Mouse (Mus musculus) midbrain, postnatal 0 days (tissue): Measurements from ENCODE around the gene Slc16a8. TPM values are rescaled to one million over a fixed set of nuclear protein-coding genes. Genes with fewer than 3 reads are reported as not detected.

Experiments used
- ATAC-seq: fragments of 200-750 bp; cut with Nextera tagmentation; 2 replicates; pipeline ENCODE4 v1.8.0; 2017; ENCODE audit warnings: moderate number of reproducible peaks, mild to moderate bottlenecking, moderate TSS enrichment, moderate library complexity; ENCODE audit not compliant: low FRiP score
- DNase-seq: peaks from one replicate; pipeline ENCODE4 v3.0.0-alpha.2; 2015; ENCODE audit warnings: low spot score
- H3K27ac ChIP-seq: fragments of 300-500 bp; sonication (generic); 2 replicates; pipeline ENCODE4 v1.5.1; 2014; ENCODE audit warnings: low read depth, mild to moderate bottlenecking, low read length, mixed read lengths
- H3K27me3 ChIP-seq: fragments of 300-500 bp; sonication (generic); 2 replicates; pipeline ENCODE4 v1.6.1; 2014; ENCODE audit warnings: low read length, control low read depth, mixed read lengths; ENCODE audit not compliant: insufficient read depth
- H3K36me3 ChIP-seq: fragments of 300-500 bp; sonication (generic); 2 replicates; pipeline ENCODE4 v1.6.1; 2014; ENCODE audit warnings: low read length, control low read depth, mixed read lengths; ENCODE audit not compliant: insufficient read depth
- H3K4me1 ChIP-seq: fragments of 300-500 bp; sonication (generic); 2 replicates; pipeline ENCODE4 v1.6.1; 2014; ENCODE audit warnings: mild to moderate bottlenecking, control low read depth, antibody characterized with exemption, low read length, mixed read lengths; ENCODE audit not compliant: insufficient read depth
- H3K4me2 ChIP-seq: fragments of 300-500 bp; sonication (generic); 2 replicates; pipeline ENCODE4 v1.6.1; 2014; ENCODE audit warnings: low read depth, mild to moderate bottlenecking, low read length, mixed read lengths; ENCODE audit not compliant: poor library complexity, severe bottlenecking
- H3K4me3 ChIP-seq: fragments of 300-500 bp; sonication (generic); 2 replicates; pipeline ENCODE4 v1.5.1; 2014; ENCODE audit warnings: low read depth, mild to moderate bottlenecking, low read length, moderate library complexity
- H3K9ac ChIP-seq: fragments of 300-500 bp; sonication (generic); replicated peaks from 2 replicates; pipeline ENCODE4 v1.6.1; 2014; ENCODE audit warnings: mild to moderate bottlenecking, low read length, moderate library complexity, mixed read lengths; ENCODE audit not compliant: poor library complexity, severe bottlenecking
- H3K9me3 ChIP-seq: fragments of 300-500 bp; sonication (generic); 2 replicates; pipeline ENCODE4 v1.6.1; 2016; ENCODE audit warnings: low read length, control low read depth
- CTCF ChIP-seq: IDR thresholded peaks from 2 replicates; pipeline ENCODE4 v1.5.1; 2016; ENCODE audit warnings: antibody characterized with exemption, mild to moderate bottlenecking
- WGBS: fragments of 180-500 bp; shearing (Covaris S2); extraction: QIAGEN DNeasy Blood & Tissue Kit; methylation state at CpG from one replicate; pipeline ENCODE4 v1.1.7; 2014; 5-methylcytosine and 5-hydroxymethylcytosine counted together
- polyA plus RNA-seq: library from polyadenylated mRNA; unstranded; fragments of >200 nt; fragmentation: Nextera tagmentation; extraction: Ambion mirVana; gene quantifications from 2 replicates; pipeline ENCODE4 v1.2.1, GENCODE M21; 2015
- total RNA-seq: library from RNA; depleted of rRNA; stranded (reverse); fragments of >200 nt; gene quantifications from 2 replicates; pipeline ENCODE4 v1.2.3, GENCODE M21; 2014; rRNA removed

The Slc16a8 gene
- total and polyA plus RNA-seq, 2 experiments from 2014 or later: 0.54 to 0.93 TPM

DNA sequence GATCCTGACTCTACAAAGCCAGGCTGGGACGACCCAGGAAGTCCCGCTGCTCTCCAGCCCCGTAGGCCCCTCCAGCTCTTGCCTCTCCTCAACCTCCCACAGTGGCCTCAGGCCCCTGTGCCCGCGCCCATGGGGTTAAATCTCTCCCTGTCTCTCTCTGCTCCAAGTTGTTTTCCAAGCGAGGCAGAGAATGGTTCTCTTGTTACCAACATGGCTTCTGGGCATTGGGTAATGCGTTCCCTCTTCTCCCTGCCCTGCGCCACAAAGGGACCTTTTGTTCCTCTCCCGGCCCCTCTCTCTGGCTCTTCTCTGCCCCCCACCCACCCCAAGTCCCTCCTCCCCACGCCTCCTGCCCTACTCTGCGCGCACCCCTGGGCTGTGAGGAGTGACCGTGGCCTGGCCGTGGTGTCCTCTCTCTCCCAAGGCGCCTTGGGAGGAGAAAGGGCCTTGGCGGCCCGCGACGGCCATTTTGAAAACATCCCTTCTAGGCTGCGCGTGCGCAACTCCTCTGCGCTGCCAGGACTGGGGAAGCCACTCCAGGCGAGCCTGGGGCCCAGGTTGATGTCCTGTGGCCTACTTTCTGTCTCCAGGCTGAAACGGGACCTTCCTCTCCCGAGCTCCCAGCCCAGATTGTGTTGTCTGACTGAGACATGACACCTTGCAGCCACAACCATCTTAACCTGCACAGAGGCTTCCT lies 41.7 kb downstream of the Slc16a8 start:
- Histone ChIP-seq H3K4me2 (no peak overlapping the region), H3K4me3 (no peak overlapping the region), H3K27me3 (no peaks in the 10 kb centered on the region), H3K27ac (no peak overlapping the region), H3K36me3 (no peaks in the 10 kb centered on the region), H3K9me3 (no peaks in the 10 kb centered on the region), H3K9ac (no peak overlapping the region), H3K4me1 (no peaks in the 10 kb centered on the region)
- WGBS: 85% methylated on average over 26 of the region's 26 CpGs
- DNase-seq (peak; percentile 24), ATAC-seq (no peak)
- TF ChIP-seq CTCF: no peak

DNA sequence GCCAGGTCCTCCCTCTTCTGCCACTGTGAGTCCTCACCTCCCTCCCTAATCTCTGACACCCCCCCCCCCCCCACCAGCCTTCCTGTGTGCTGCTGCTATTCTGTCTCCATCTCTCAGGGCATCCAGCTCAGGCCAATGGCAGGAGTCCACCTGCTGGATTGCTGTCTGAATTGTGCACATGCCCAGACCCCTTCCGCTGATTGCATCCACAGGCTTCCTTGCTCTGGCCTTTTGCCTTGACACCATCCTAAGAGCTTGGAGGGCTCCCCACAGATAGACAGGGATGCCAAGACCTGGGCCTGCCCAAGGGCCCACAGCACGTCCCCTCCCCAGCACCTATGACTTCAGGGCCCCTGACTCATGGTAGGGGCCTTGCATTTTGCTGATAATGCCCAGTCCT lies 44.2 kb downstream of the Slc16a8 start:
- Histone ChIP-seq H3K27me3 (no peaks in the 10 kb centered on the region), H3K36me3 (no peaks in the 10 kb centered on the region), H3K4me2 (no peak overlapping the region), H3K9ac (no peak overlapping the region), H3K4me3 (no peak overlapping the region), H3K9me3 (no peaks in the 10 kb centered on the region), H3K4me1 (no peaks in the 10 kb centered on the region), H3K27ac (no peak overlapping the region)
- TF ChIP-seq CTCF: no peak
- 69% methylated on average over 2 of the region's 2 CpGs for WGBS
- ATAC-seq: no peak
- DNase-seq: no peak

DNA sequence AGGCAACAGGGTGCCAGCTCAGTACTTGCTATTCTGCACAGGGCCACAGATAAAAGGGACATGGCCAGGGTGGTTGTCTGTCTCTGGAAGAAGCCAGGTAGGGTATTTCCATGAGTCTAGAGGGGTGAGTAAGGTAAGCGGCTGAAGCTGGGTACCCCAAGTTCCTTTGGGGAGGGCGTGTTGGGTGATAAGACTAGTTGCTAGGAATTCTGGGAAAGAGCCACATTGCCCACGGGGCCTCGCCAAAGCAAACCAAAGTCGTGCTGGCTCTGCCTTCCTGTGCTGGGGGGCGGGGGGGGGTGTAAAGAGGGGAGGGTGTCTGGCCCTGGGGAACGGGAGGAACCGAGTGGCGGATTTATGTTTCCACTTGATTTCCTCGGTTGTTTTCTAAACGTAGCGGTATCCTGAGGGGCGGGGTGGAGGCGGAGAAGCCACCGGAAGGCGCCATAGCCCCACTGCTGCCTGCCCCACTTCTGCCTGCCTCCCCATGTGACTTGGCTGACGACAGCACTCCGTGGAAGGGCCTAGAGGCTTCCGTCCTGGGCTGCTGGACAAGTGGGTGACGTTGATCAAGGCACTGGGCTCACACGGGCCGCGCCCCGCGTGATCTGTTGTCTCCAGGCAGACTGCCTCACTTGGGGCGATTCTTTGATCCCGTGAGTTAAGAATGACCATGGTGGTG lies 45.7 kb downstream of the Slc16a8 start:
- Histone ChIP-seq H3K4me3 (no peak overlapping the region), H3K27me3 (no peaks in the 10 kb centered on the region), H3K4me1 (no peaks in the 10 kb centered on the region), H3K9ac (no peak overlapping the region), H3K27ac (no peak overlapping the region), H3K36me3 (no peaks in the 10 kb centered on the region), H3K4me2 (no peak overlapping the region), H3K9me3 (no peaks in the 10 kb centered on the region)
- TF ChIP-seq CTCF: no peak
- WGBS: 81% methylated on average over 27 of the region's 27 CpGs
- ATAC-seq: no peak
- no peak for DNase-seq

DNA sequence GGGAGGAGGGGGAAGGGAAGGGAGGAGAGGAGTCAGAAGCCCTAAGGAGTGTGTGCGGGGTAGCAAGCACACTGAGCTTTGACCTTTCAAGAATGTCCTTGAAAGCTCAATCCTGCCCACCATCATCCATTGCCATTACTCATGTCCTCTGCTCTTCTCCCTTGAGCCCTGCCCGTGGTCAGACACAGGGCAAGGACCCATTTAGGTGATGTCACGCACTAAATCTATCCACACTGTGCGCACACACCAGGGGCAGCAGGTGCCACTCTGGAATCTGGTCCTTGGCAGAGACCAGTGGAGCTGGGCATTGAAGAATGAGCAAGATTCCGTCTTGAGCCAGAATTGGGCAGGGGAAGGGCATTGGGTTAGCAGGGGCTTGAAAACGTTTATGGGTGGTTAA lies 46.4 kb downstream of the Slc16a8 start:
- H3K4me1 ChIP-seq: no peaks in the 10 kb centered on the region
- H3K27ac ChIP-seq: no peak overlapping the region
- H3K9me3 ChIP-seq: no peaks in the 10 kb centered on the region
- no peaks in the 10 kb centered on the region for H3K27me3 ChIP-seq
- H3K4me3 ChIP-seq: no peak overlapping the region
- H3K36me3 ChIP-seq: no peaks in the 10 kb centered on the region
- no peak for TF ChIP-seq CTCF
- DNase-seq (no peak), ATAC-seq (no peak)
- no peak overlapping the region for H3K4me2 ChIP-seq
- 84% methylated on average over 6 of the region's 6 CpGs for WGBS
- H3K9ac ChIP-seq: no peak overlapping the region

DNA sequence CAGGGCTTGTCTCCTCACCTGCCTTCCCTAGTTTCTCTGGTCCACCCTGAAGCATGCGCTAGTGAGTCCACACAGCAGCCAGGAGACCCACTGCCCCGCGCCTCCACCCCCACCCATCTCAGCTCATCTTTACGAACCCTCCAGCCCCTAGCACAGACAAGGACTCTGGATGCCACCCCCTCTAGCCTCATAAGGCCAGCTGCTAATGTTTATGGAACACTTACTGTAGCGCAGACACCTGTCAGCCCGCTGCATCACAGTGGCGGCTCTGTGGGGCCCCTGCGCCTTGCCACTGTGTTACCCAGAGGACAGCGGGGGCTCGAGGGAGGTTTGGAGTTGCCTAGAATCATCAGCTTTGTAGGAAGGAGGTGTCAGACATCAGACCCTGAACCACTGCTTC lies 52.0 kb downstream of the Slc16a8 start:
- H3K9ac ChIP-seq: no peak overlapping the region
- H3K4me3 ChIP-seq: no peak overlapping the region
- ATAC-seq (no peak), DNase-seq (peak; percentile 47)
- H3K4me2 ChIP-seq: no peak overlapping the region
- no peak for TF ChIP-seq CTCF
- H3K9me3 ChIP-seq: no peaks in the 10 kb centered on the region
- no peaks in the 10 kb centered on the region for H3K36me3 ChIP-seq
- H3K27ac ChIP-seq: peak overlapping the region; percentile 57; the same call in 1 of the 2 replicates
- WGBS: 33% methylated on average over 10 of the region's 10 CpGs
- no peaks in the 10 kb centered on the region for H3K4me1 ChIP-seq
- H3K27me3 ChIP-seq: no peaks in the 10 kb centered on the region

DNA sequence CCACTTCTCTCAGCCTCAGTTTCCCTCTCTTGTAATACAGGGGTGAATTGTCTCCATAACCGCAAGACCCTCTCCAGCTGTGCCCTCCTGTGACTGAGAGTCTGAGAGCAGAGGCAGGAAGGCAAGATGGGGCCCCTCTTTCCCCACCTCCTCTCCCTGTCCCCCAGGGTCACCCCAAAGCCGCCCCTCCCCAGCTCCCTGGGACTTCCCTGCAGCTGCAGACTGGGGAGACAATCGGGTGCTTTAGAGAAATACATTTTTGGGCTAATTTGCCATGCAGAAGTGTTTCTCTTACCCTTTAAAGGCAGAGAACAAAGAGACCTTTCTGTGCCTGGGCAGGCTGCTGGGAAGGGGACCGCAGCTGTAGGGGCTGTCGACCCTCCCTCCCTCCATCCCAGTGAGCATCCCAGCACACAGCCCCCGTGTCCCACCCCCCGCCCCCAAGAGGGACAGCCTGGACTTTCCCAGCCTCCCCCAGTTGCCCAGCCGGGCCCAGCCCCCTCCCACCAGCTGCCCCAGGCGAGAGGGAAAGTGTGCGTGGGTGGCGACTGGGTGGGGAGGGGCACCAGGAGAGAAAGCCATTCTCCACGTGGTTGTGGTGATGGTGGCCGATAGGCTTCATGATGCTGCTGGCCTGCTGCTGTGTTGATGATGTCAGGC lies 52.9 kb downstream of the Slc16a8 start:
- Histone ChIP-seq H3K9me3 (no peaks in the 10 kb centered on the region), H3K9ac (no peak overlapping the region), H3K4me3 (no peak overlapping the region), H3K36me3 (no peaks in the 10 kb centered on the region), H3K27me3 (no peaks in the 10 kb centered on the region), H3K4me1 (no peaks in the 10 kb centered on the region), H3K27ac (no peak overlapping the region; the same call in 1 of the 2 replicates), H3K4me2 (no peak overlapping the region)
- ATAC-seq: peak; percentile 75
- DNase-seq: peak; percentile 62
- 12% methylated on average over 13 of the region's 13 CpGs for WGBS
- TF ChIP-seq CTCF: no peak

Other genes starting within 250 kb of the Slc16a8 start
- 132 and 136 TPM in 2 replicates for gene H1f0, start 226.3 kb downstream of the Slc16a8 start, total RNA-seq
- 135 and 144 TPM in 2 replicates for gene H1f0, start 226.3 kb downstream of the Slc16a8 start, polyA plus RNA-seq
- gene Galr3, start 212.9 kb downstream of the Slc16a8 start, total RNA-seq: 3.3 and 3.9 TPM in 2 replicates
- gene Galr3, start 212.9 kb downstream of the Slc16a8 start, polyA plus RNA-seq: 0.25 and 0.32 TPM in 2 replicates
- 53.5 and 57.5 TPM in 2 replicates for gene Ankrd54, start 191.9 kb downstream of the Slc16a8 start, total RNA-seq
- 44.5 and 45.5 TPM in 2 replicates for gene Ankrd54, start 191.9 kb downstream of the Slc16a8 start, polyA plus RNA-seq
- 197 and 205 TPM in 2 replicates for gene Eif3l, start 179.6 kb downstream of the Slc16a8 start, total RNA-seq
- 160 and 168 TPM in 2 replicates for gene Eif3l, start 179.6 kb downstream of the Slc16a8 start, polyA plus RNA-seq
- 33.4 and 35.5 TPM in 2 replicates for gene Micall1, start 145.9 kb downstream of the Slc16a8 start, total RNA-seq
- 8.9 and 10.3 TPM in 2 replicates for gene Micall1, start 145.9 kb downstream of the Slc16a8 start, polyA plus RNA-seq
- 59.7 and 67.5 TPM in 2 replicates for gene Polr2f, start 113.8 kb downstream of the Slc16a8 start, total RNA-seq
- 341 and 344 TPM in 2 replicates for gene Polr2f, start 113.8 kb downstream of the Slc16a8 start, polyA plus RNA-seq
- 9.5 and 11.7 TPM in 2 replicates for gene 1700088E04Rik, start 113.5 kb downstream of the Slc16a8 start, total RNA-seq
- gene 1700088E04Rik, start 113.5 kb downstream of the Slc16a8 start, polyA plus RNA-seq: 15.9 and 21.6 TPM in 2 replicates
- 19.2 and 21.1 TPM in 2 replicates for gene Sox10, start 89.5 kb downstream of the Slc16a8 start, total RNA-seq
- 6.8 and 8.9 TPM in 2 replicates for gene Sox10, start 89.5 kb downstream of the Slc16a8 start, polyA plus RNA-seq
- 65.8 and 81.1 TPM in 2 replicates for gene Pick1, start 25.6 kb downstream of the Slc16a8 start, total RNA-seq
- 78.1 and 84.2 TPM in 2 replicates for gene Pick1, start 25.6 kb downstream of the Slc16a8 start, polyA plus RNA-seq
- gene Gm49486, start 25.4 kb downstream of the Slc16a8 start, total RNA-seq: 1.8 and 3.7 TPM in 2 replicates
- 1.1 and 2.0 TPM in 2 replicates for gene Gm49486, start 25.4 kb downstream of the Slc16a8 start, polyA plus RNA-seq
- 3.0 and 3.1 TPM in 2 replicates for gene Baiap2l2, start 30.8 kb upstream of the Slc16a8 start, total RNA-seq
- 8.0 and 8.5 TPM in 2 replicates for gene Baiap2l2, start 30.8 kb upstream of the Slc16a8 start, polyA plus RNA-seq
- 26.8 and 35.3 TPM in 2 replicates for gene Pla2g6, start 73.6 kb upstream of the Slc16a8 start, total RNA-seq
- gene Pla2g6, start 73.6 kb upstream of the Slc16a8 start, polyA plus RNA-seq: 14.5 and 17.6 TPM in 2 replicates
- gene Maff, start 91.9 kb upstream of the Slc16a8 start, total RNA-seq: 4.0 and 5.4 TPM in 2 replicates
- gene Maff, start 91.9 kb upstream of the Slc16a8 start, polyA plus RNA-seq: 0.93 and 1.2 TPM in 2 replicates
- 54.9 and 75.7 TPM in 2 replicates for gene Tmem184b, start 148.8 kb upstream of the Slc16a8 start, total RNA-seq
- gene Tmem184b, start 148.8 kb upstream of the Slc16a8 start, polyA plus RNA-seq: 30.1 and 33.3 TPM in 2 replicates
- gene Csnk1e, start 200.8 kb upstream of the Slc16a8 start, total RNA-seq: 378 and 384 TPM in 2 replicates
- gene Csnk1e, start 200.8 kb upstream of the Slc16a8 start, polyA plus RNA-seq: 153 and 195 TPM in 2 replicates